Mouse (Mus musculus): ENCODE data around the gene Pik3ip1. TPM values are rescaled to one million over a fixed set of nuclear protein-coding genes. Genes with fewer than 3 reads are reported as not detected.

Pik3ip1 gene
- polyA plus RNA-seq, 1 experiment from 2014 or later = 10.1 TPM

DNA sequence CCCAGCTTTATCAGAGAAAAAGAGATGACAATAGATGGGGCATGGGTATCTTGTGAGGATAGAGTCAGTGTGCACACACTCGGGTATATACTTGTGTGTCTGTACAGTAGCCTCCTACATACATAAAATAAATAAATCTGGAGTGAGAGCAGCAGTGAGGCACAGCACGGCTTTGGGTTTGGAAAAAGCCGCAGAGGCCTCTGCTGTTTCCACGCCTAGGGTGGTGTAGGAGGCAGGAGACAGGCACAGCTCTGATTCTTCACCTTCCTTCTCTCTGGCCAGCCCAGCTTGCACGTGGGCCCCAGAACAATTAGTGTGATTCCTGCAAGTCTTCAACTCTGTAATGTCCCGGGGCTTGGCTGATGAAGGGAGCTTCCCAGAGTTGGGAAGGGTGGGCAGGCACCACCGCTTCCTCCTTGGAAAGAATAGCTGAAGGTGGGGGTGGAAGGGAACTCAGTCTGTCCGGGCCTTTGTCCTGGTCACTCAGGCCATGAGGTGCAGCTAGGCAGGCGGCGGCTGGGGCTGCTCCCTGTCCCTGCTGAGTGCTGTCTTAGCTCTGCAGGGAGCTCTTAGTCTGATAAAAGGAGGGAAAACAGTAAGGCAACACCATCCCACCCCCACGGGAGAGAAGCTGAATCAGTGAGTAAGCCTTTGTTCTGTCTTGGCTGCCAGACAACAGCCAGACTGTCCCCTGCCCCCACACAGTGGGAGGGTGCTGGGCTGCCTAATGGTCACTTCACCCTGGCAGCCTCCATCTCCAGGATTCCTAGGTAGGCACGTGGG, 7.2 kb downstream of the Pik3ip1 start:
- H3K4me3 ChIP-seq (ENCODE audit: inconsistent target) = no peak overlapping the region
- no peaks in the 10 kb centered on the region for H3K79me2 ChIP-seq (ENCODE audit: inconsistent target)
- no peak overlapping the region for H3K27ac ChIP-seq
- H3K36me3 ChIP-seq (ENCODE audit: inconsistent target) = no peaks in the 10 kb centered on the region
- 90% methylated on average over 11 of the region's 12 CpGs for WGBS (ENCODE audit: missing documents)

DNA sequence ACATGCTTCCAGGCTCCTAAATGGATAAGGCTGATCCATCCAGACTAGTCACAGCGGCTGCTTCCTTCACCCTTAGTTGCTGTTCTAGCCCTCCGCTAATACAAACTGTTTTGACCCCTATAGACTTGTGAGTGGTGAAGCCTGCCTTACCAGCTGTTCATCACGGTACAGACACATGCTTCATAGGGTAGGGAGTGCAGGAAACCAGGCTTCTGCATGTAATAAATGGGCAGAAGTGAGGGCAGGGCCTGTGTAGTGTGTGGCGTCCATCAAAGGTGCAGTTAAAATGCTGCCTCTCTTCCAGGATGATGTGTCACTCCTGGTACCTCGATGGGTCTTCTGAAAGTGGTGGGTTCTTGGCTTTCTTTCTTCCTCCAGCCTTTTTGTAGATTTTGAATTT, 7.8 kb downstream of the Pik3ip1 start:
- 83% methylated on average over 5 of the region's 5 CpGs for WGBS (ENCODE audit: missing documents)
- no peaks in the 10 kb centered on the region for H3K36me3 ChIP-seq (ENCODE audit: inconsistent target)
- no peaks in the 10 kb centered on the region for H3K79me2 ChIP-seq (ENCODE audit: inconsistent target)
- no peak overlapping the region for H3K27ac ChIP-seq
- no peak overlapping the region for H3K4me3 ChIP-seq (ENCODE audit: inconsistent target)

GRCm38 (mm10) chr11:3341476-3341875, 11.3 kb downstream of the Pik3ip1 start:
- peaks cover 12% of the 10 kb centered on the region for H3K36me3 ChIP-seq (ENCODE audit: inconsistent target)
- no peak overlapping the region for H3K27ac ChIP-seq
- WGBS (ENCODE audit: missing documents) = 92% methylated on average over 5 of the region's 5 CpGs
- H3K4me3 ChIP-seq (ENCODE audit: inconsistent target) = no peak overlapping the region
- no peaks in the 10 kb centered on the region for H3K79me2 ChIP-seq (ENCODE audit: inconsistent target)

GRCm38 (mm10) chr11:3344916-3345315, 14.7 kb downstream of the Pik3ip1 start:
- Histone ChIP-seq H3K4me3 (ENCODE audit: inconsistent target) (no peak overlapping the region), H3K36me3 (ENCODE audit: inconsistent target) (peaks cover 12% of the 10 kb centered on the region), H3K79me2 (ENCODE audit: inconsistent target) (no peaks in the 10 kb centered on the region), H3K27ac (no peak overlapping the region)
- WGBS (ENCODE audit: missing documents) = 75% methylated on average over 3 of the region's 3 CpGs

DNA sequence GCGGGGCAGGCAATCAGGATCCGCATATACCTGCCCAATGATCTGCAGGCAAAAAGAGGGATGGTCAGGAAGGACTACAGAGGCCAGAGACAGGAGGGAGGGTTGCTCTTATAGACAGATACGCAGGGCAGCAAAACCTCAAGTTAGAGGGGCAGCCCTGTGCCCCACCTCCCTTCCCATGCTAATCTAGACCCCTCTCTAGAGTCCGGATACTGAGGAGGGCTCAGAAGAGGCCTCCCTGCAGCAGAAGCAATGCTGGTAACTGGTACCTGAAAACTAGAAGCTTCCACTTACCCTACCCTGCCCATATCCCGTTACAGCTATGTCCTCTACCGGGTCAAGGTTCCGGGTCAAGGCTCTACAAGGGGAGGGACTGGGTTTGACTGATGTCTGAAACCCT, 16.1 kb downstream of the Pik3ip1 start:
- 90% methylated on average over 7 of the region's 7 CpGs for WGBS (ENCODE audit: missing documents)
- no peak overlapping the region for H3K4me3 ChIP-seq (ENCODE audit: inconsistent target)
- no peak overlapping the region for H3K27ac ChIP-seq
- H3K36me3 ChIP-seq (ENCODE audit: inconsistent target) = peaks cover 12% of the 10 kb centered on the region
- H3K79me2 ChIP-seq (ENCODE audit: inconsistent target) = no peaks in the 10 kb centered on the region

DNA sequence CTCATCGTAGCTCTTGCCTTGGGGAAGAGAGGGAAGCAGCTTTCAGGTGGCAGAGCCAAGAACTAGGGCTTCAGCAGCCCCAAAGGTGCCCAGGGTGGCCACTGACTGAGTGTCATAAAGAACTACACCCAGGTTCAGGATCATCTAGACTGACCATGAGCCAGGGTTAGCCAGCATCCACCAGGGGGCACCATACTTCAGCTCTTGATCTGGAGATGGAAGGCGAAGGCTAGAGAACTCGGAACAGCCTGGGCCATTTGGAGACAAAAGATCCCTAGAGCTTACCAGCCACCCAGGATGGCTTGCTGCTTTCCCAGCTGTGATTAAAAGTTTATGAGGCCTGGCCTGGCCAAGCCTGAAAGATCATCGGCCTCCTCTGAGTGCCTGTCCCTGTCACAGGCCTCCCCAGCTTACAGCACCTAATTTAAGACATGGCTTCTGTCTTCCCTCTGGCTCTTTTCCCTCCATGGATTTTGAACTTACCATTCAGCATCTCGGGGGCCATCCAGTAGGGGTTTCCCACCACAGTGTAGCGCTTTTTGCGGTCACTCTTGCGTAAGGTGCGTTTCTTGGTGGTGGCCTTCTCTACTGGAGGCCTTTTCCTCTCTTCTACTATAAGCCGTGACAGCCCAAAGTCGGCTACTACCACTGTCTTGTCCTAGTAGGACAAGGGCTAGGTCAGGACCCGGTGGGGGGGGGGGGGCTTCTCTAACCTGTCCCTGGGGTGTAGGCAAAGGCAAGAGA, 17.1 kb downstream of the Pik3ip1 start:
- WGBS (ENCODE audit: missing documents) = 56% methylated on average over 12 of the region's 12 CpGs
- H3K36me3 ChIP-seq (ENCODE audit: inconsistent target) = peaks cover 12% of the 10 kb centered on the region
- no peaks in the 10 kb centered on the region for H3K79me2 ChIP-seq (ENCODE audit: inconsistent target)
- H3K27ac ChIP-seq = no peak overlapping the region
- H3K4me3 ChIP-seq (ENCODE audit: inconsistent target) = no peak overlapping the region

DNA sequence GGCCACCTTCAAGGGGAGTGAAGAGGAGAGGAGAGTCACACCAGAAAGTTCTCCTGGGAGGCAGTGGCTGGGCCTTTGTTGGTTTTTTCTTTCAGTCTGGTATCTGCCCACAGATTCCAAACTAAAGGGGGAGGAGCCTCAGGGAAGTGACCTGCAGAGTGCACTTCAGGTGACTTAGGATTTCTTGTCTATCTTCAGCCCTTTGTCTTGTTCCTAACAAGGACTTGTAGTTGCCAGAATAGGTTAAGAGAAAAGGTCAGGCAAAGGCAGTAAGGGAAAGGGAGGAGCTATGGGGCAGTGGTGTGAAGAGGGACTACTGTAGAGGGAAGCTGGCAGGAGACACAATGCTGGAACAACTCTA, 17.6 kb downstream of the Pik3ip1 start:
- Histone ChIP-seq H3K79me2 (ENCODE audit: inconsistent target) (no peaks in the 10 kb centered on the region), H3K4me3 (ENCODE audit: inconsistent target) (no peak overlapping the region), H3K36me3 (ENCODE audit: inconsistent target) (peaks cover 12% of the 10 kb centered on the region), H3K27ac (no peak overlapping the region)

- 62% methylated on average over 6 of the region's 6 CpGs for WGBS (ENCODE audit: missing documents)
- H3K79me2 ChIP-seq (ENCODE audit: inconsistent target) = no peaks in the 10 kb centered on the region
- no peak overlapping the region for H3K27ac ChIP-seq
- H3K36me3 ChIP-seq (ENCODE audit: inconsistent target) = peaks cover 12% of the 10 kb centered on the region
- no peak overlapping the region for H3K4me3 ChIP-seq (ENCODE audit: inconsistent target)
Observed at GRCm38 (mm10) chr11:3348576-3349342, 18.6 kb downstream of the Pik3ip1 start.

- H3K36me3 ChIP-seq (ENCODE audit: inconsistent target) = peaks cover 17% of the 10 kb centered on the region
- 76% methylated on average over 4 of the region's 4 CpGs for WGBS (ENCODE audit: missing documents)
- no peaks in the 10 kb centered on the region for H3K79me2 ChIP-seq (ENCODE audit: inconsistent target)
- H3K27ac ChIP-seq = no peak overlapping the region
- H3K4me3 ChIP-seq (ENCODE audit: inconsistent target) = no peak overlapping the region
Observed at GRCm38 (mm10) chr11:3349343-3349695, 19.1 kb downstream of the Pik3ip1 start.

- no peaks in the 10 kb centered on the region for H3K79me2 ChIP-seq (ENCODE audit: inconsistent target)
- WGBS (ENCODE audit: missing documents) = 87% methylated on average over 9 of the region's 9 CpGs
- peaks cover 13% of the 10 kb centered on the region; the same call in 1 of the 2 replicates for H3K36me3 ChIP-seq (ENCODE audit: inconsistent target)
- no peak overlapping the region for H3K4me3 ChIP-seq (ENCODE audit: inconsistent target)
- no peak overlapping the region for H3K27ac ChIP-seq
Observed at GRCm38 (mm10) chr11:3352131-3352530, 21.9 kb downstream of the Pik3ip1 start.

DNA sequence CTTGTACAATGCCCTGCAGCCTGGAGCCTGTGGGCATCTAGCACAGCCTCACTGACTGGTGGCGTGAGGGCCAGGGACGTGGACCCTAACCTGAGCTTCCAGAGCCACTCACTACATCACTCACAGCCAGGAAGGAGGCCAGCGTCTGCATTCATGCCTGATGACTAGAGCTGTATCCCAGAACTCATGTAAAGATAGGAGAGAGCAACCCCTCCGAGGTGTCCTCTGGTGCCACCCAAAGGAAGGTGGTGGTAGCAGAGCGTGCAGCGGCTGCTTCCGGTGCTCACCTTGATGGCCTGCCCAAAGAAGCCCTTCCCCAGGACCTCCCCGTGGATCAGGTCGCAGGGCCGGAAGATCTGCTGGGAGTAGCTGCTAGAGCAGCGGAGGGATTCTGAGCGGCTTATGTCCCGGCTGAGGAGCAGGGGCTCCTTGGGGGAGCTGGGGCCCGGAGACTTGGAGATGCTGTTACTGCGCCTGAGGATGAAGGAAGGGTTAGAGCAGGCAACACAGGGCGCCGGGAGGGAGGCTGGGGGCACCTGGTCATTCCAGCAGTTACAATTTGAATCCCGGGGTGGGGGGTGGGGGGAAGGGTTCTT, 22.9 kb downstream of the Pik3ip1 start:
- H3K36me3 ChIP-seq (ENCODE audit: inconsistent target) = peaks cover 16% of the 10 kb centered on the region; the same call in 1 of the 2 replicates
- WGBS (ENCODE audit: missing documents) = 88% methylated on average over 17 of the region's 18 CpGs

DNA sequence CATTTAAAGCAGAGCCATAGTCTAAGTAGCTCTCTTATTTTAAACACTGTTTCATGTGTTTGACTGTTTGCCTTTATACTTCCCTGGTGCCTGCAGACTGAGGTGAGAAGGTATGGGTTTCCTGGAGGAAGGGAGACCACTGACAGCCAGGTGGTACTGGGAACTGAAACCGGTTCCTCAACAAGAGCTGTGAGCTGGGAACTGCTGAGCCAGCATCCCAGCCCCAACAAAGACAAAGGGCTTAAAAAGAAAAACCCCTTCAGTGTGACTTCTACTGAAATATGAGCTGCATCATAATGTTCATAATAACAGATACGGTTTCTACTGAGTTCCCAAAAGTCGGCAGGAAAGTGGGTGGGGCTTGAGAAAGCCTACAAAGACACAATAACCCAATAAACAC, 32.7 kb downstream of the Pik3ip1 start:
- no peaks in the 10 kb centered on the region for H3K79me2 ChIP-seq (ENCODE audit: inconsistent target)
- no peak overlapping the region for H3K27ac ChIP-seq
- 97% methylated on average over 3 of the region's 3 CpGs for WGBS (ENCODE audit: missing documents)
- H3K4me3 ChIP-seq (ENCODE audit: inconsistent target) = no peak overlapping the region
- peaks cover 12% of the 10 kb centered on the region; the same call in 1 of the 2 replicates for H3K36me3 ChIP-seq (ENCODE audit: inconsistent target)

More for the DNA sequence above, 22.9 kb downstream of the Pik3ip1 start:
- Histone ChIP-seq H3K27ac (no peak overlapping the region), H3K79me2 (ENCODE audit: inconsistent target) (no peaks in the 10 kb centered on the region), H3K4me3 (ENCODE audit: inconsistent target) (no peak overlapping the region)

- Histone ChIP-seq H3K4me3 (ENCODE audit: inconsistent target) (no peak overlapping the region), H3K36me3 (ENCODE audit: inconsistent target) (no peaks in the 10 kb centered on the region), H3K27ac (no peak overlapping the region), H3K79me2 (ENCODE audit: inconsistent target) (no peaks in the 10 kb centered on the region)
- WGBS (ENCODE audit: missing documents) = 94% methylated on average over 7 of the region's 7 CpGs
Observed at GRCm38 (mm10) chr11:3366411-3366810, 36.2 kb downstream of the Pik3ip1 start.

DNA sequence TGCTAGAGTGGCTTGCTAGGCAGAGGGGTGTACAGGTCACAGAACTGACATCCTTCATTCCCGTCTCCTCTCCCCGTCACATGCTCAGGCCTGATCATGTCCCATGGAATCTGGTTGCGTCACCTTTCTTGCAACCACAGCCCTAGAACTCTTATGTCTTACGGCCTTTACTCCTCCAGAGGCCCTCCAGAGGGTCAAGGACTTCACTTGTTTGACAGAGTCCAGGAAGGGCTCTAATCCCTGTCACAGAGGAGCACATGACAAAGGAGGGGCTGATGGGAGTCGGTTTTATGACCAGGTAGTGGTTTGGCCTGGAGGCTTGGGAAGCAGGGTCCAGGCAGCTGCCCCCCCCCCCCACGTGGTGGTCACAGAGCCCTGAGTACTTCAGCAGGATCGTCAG, 38.8 kb downstream of the Pik3ip1 start:
- no peak overlapping the region for H3K4me3 ChIP-seq (ENCODE audit: inconsistent target)
- H3K27ac ChIP-seq = no peak overlapping the region
- no peaks in the 10 kb centered on the region for H3K36me3 ChIP-seq (ENCODE audit: inconsistent target)
- WGBS (ENCODE audit: missing documents) = 88% methylated on average over 7 of the region's 7 CpGs
- no peaks in the 10 kb centered on the region for H3K79me2 ChIP-seq (ENCODE audit: inconsistent target)
